Mouse (Mus musculus) induced T-regulatory cell, adult 2 months (primary cell): ENCODE results near the gene Erfe.
A peak's percentile ranks its signal among the peaks of the same experiment; 100 is the strongest.

ENCODE experiments used
- DNase-seq: peaks from one replicate; pipeline ENCODE4 v3.0.0-alpha.2; 2012; ENCODE audit warnings: low read depth

Gene Erfe

DNA sequence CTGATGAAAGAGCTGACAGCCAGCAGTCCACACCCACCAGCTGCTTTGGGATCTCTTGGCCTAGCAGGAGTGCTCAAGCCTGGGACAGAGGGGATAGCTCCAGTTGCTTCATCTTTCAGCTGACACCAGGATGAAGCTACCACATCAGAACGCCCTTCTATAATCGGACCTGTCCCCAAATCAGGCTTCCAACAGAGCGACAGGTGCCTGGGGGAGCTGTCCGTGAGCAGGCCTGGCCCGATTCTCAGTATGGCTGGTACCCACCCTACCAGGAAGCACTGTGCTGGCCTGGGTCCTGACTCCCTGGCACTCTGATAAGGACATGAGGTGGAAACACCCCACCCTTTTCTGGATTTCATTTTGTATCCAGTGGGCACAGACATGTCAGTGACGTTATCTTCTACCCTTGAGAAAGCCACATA lies 7.2 kb downstream of the Erfe start:
- DNase-seq: no peak

DNA sequence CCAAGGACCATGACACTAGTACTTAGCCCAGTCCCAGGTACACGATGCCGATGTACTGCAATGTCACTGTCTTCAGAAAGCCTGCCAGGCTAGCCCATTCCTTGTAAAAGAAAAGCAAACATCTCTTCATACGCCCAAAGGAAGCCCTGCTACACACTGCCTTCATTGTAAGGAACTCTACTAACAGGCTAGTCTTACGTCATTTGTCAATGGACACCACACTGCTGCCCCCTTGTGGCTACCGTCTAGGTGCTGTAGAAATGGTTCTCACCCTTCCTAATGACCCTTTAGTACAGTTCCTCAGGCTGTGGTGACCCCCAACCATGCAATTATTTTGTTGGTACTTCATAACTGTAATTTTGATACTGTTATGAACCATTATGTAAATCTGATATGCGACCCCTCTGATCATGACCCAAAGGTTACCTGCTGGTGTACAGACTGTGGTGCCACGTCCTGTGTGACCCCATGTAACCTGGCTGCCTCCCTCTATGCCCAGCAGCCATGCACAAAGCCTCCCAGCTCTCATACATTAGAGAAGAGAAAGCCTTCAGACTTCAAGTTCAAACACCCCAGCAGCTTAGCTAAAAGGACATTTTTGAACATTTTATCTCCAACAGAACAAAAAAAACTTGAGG lies 14.3 kb downstream of the Erfe start:
- peak; percentile 83 for DNase-seq

DNA sequence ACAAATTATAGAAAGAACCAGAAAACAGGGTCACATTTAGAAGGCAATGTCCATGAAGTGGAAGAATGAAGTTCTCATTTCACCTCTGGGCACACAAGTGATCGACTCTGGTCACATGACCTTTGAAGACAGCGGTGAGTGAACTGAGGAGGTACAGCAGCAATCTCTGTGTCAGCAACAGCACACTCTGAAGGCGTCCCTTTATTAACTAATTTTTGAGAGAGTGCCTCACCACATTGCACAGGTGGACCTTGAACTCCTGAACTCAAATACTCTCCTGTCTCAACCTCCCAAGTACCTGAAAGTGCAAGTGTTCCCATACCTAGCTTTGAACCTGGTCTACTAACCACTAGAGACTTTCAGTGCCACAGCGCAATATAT lies 14.9 kb downstream of the Erfe start:
- no peak for DNase-seq

DNA sequence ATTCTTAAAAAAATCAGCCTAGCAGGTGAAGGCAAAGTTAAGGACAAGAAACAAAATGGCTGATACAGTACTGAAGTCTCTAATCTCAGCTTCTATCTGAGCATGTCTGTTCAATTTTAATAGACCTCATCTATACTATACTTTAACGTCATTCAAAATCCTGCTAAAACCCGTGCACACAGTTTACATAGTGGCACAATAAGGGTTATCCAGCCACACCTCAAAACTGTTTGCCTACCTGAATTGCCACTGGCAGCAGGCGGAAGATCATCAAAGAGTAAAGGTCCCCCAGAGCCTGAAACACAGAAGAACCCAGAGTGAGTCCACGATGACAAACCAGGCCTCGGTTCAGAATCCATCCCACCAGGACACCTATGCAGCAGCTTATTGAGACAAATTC lies 24.1 kb downstream of the Erfe start:
- no peak for DNase-seq

DNA sequence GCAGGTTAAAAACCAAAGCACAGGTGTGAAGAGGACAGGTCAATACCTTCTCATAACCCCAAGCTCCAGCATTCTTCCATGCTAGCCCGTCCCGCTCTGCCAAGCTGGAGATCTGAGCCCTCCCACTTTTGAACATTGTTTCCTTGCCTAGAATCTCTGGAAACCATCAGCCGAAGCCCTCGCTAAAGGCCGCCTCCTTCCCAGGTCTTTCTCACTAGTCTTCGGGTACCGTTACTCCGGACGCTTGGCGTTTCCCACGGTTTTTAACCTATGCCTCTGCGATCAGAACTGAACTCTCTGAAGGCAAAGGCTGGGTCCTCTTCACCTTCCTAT lies 31.7 kb downstream of the Erfe start:
- DNase-seq: no peak

DNA sequence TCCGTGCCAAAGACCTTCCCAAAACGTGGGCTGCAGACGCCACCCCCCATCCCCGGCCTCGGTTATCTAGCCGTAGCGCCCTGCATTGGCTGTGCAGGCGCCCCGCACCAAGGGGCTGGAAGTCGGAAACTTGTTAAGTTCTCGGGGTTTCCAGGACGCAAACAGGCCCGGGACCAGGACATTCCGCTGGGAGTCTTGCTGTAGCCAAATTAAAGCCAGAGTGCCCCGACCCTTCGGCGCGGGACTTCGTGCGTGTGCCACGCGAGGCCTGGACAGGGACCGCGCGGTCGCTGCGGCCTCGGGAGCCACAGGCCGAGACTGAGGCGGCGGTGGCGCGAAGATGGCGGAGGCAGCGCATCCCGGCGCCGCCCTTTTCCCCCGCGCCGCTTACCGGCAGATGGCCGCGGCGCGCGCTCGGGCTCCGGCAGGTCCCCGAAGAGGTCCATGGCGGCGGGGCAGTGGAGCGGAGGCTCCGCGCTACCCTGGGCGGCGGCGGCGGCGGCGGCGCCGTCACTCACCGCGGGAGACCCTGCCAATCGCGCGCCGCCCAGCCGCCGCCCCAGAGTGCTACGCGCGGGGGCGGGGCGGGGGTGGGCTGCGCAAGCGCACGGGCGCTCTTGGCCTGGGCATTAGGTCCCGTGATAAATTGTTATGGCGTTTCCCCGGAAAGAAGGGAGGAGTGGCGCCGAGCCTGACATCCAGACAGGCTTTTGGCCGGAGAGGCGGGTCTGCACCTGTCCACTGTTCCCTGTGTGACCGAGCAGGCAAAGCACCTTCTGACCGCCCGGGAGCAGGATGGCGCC lies 32.2 kb downstream of the Erfe start, which contains the start of gene Ilkap:
Ilkap (minus strand) TSS at position 556 of the 803 bp plus-strand sequence.
- DNase-seq: peak; percentile 92

DNA sequence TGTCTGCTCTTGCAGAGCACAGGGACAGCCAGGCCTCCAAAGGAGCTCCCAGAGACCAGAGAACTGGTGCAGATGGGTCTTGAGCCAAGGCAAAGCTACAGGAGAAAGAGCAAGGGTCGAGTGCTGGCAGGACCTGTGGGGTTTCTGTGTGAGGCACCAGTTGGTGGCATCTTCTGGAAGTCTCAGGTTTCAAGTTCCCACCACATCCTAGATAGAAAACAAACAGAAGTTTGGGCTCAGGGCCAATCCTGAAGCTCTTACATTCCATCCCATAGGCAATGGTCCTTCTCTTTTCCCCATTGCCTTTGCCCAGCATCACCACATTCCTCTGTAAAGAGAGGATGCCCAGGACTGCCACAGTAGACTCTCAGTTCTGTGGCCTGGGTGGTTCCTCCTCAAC lies 38.7 kb downstream of the Erfe start:
- no peak for DNase-seq

DNA sequence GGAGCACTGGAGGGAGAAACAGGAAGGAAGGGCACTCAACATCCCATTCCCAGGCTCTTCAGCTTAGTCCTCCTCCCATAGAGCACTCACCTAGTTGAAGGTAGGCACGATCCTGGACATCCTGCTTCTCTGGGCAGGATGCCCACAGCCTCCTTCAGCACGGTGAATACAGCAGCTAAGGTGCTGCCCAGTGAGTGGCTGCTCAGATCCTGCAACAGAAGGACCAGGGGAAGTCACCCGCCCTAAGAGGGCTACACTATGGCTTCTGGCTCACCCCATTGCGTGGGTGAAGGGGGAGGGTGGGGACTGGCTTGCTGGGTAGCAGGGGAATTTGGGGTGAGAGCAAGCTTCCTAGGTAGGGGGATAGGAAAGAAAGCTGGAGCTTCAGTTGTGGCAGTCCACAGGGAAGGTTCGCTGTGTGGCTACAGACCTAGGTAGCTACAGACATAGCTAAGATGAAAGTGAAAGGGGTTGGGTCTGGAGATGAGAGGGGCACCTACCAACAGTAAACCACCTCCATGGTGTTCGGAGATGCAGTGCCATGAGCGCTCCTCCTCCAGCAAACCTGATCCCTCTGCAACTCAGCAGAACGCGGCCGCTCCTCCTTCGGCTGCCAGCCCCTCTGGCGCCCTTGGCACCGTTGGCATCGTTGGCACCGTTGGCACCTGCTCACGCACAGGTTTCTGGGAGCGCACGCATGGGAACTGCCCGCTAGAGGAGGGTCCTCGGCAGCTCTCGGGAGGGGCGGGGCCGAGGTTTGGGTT lies 39.4 kb downstream of the Erfe start:
- DNase-seq: peak; percentile 39

DNA sequence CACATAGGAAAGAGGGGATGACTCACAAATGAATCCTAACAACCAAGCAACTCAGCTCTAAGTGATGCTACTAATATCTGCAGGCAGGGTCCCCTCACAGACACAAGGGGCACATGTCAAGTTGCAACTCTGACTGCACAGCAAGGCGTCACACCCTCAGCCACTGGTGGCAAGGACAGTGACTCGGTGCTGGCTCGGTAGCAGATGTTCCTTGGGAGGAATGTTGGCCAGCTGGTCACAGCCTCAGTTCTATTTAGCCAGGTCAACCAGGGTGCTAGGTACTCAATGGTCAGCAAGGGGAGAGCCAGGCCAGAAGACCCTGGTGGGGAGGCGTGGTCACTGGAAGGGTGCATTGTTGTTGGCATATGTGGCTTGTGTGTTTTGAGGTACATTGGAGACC lies 41.6 kb downstream of the Erfe start:
- no peak for DNase-seq

DNA sequence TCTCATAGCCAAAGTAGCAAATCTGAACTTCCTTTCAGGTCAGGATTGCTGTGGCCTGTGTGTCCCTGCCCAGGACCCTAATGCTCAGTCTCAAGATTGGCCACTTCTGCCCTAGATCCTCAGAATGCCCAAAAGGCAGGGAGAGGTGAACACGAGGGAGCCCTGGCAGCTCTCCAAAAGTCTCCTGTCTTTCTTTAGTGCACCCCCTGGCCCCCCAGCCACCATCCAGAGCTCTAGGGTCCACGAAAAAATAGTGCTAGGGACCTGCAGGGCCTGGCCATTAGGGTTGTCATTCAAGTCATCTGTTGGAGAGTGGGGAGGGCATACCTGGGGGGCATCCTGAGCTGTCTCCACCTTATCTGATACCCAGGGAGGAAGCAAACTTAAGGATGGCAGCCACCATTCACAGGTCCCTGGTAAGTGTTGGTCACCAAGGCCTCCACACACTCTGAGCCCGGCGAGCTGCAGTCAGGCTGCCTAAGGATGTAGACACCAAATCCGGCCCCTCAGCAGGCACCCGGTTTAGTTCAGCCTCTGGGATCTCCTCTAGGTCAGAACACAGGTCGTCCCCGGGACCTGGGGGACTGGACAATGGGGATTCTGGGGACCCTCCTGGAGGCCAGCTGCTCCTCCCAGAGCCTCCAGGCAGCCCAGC lies 45.5 kb downstream of the Erfe start:
- no peak for DNase-seq

DNA sequence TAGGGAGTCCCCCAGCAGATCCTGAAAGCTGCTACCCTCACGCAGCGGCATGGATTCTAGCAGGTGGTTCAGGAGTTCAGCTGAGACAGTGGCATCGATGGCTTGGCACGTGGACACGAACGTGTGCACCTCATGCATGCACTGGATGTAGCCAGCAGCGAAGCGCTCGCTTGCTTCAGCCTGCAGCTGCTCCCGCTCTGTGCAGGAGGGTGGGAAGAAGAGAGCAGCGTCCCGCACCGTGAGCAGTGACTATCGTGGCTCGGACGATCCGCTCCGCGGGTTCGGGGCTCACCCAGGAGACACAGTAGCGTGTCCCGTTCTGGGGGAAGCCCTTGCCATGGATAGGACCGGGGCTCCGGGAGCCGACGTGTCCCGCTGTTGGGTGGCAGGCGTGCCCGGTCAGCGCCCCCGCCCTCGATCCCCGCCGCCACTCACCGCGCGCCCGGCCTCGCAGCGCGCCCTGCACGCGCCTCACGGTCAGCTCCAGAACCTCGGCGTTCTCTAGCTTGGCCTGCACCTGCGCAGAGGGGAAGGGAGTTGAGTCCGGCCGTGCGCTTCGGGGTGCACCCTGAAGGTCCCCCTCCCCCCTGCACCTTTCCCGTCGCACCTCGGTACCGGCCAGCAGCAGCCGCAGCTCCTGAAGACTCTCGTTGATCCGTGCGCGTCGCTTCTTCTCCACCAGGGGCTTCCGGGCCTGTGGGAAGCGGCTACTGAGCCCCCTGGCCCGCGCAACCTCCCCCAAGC lies 46.2 kb downstream of the Erfe start:
- no peak for DNase-seq

DNA sequence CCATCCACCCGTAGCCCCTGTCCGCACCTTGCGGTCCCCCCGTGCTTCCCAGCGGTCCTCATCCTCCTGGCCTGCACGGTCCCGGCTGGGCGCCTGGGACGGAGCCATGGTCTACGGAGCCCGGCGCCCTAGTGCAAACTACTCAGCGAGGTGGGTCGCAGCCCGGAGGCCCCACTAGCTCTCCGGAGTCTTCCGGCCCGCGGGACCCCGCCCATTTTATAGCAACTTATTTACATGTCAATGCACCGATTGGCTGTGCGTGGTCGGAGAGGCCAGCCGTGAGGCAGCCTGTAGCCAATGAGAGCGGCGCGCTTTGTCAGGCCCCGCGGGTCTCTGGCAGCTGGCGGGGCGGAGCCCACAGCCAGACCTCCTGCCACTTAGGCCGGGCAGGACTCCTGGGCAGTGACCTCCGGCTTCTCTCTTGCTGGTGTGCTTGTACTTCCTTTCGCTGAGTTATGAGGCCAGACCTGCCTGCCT lies 46.8 kb downstream of the Erfe start:
- DNase-seq: peak; percentile 96

DNA sequence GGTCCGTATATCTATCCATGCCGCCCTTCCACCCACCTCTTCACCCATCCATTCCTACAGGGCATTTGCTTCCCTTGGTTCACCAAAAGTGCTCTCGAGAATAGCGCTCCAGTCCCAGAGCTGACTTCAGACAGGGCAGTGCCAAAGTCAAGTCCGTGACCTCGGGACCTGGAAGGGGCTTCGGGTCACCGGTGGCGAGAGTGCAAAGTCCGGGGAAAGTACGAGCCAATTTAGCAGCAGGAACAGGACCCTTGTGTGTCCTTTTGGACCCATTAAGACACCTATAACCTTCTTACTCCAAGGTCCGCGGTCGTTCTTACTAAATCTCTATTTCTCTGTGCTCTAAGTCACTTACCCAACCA lies 47.3 kb downstream of the Erfe start:
- DNase-seq: no peak

DNA sequence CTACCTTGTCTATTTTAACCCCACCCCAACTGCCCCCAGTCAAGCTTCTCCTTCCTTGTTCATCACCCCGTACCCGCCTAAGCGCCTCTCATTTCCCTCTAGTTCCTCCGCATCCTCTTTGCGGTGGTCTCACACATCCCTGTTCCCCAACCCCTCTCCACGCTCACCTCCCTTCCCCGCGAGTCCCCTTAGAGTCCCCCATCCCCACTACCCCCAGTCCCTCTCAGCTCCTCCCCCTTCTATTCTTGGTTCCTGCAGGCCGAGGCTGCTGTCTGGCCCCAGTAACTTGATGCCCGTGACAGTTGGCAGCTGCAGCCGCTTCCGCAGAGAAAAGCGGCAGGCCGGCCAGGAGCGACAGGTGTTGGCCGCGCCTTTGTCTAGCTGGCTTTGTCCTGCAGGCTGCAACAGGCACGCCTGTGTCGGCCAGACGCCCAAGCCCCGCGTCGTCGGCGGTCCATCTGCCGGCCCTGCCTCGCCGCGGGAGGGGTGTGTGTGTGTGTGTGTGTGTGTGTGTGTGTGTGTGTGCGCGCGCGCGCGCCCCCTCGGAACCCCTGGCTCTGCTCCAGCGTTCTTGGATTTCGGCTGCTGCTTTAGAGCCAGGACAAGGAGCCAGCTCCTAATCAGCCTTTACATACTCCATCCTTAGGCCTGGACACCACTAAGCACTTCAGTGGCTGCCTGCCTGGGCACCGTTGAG lies 47.8 kb downstream of the Erfe start, which contains the start of gene Hes6:
Hes6 (minus strand) TSS at position 141 of the 697 bp plus-strand sequence.
- DNase-seq: peak; percentile 65

DNA sequence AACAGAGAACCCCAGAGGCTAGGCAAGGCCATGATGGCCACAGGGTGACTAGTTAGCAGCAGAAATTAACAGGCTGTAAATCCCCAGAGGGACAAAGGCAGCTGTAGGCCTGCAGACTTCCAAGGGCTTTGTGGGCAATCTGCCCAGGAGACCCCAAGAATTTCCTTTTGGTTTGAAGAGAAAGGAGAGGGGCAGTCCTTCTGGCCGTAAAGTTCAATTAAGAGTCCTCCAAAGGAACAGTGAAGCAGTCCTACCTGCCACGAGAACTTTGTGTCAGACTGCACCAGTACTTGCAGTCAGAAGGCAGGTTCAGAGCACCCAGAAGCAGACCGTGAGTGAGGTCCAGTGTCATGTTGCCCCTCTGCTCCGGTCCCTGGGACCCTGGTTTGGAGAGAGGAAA lies 48.7 kb downstream of the Erfe start:
- no peak for DNase-seq

DNA sequence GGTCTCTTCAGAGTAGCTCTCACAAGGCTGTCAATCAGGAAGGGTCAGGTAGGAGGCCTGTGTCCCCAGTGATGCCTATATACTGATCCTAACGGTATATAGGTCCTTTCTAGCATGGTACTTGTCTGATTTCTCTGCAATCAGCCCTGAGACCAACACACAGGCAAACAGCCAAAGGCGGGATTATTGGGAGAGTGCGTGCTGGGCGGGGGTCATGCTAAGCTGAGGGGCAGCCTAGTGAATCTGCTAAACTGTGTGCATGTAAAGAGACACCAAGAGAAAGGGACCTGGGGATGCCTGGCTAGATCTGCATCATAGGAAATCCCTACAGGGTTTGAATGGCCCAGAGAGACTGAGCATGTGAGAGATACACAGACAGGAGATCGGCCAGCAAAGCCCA lies 49.1 kb downstream of the Erfe start:
- no peak for DNase-seq

DNA sequence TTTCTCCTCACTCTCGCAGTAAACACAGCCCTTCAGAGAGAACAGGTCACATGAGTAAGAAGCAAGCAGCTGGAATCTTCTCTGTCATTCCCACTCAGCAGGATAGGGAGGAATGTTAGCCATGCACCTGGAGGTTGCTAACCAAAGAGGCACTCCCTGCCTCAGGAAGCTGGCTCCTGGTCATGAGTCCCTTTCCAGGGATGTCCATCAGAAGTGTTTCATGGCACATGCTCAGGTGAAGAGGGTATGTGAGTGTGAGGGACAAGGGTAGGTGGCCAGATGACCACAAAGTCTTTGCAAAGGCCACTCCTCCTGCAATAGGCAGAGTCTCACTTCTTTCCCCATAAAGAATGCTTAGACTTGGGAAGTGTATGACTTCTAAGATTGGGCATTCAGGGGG lies 51.8 kb downstream of the Erfe start:
- no peak for DNase-seq

DNA sequence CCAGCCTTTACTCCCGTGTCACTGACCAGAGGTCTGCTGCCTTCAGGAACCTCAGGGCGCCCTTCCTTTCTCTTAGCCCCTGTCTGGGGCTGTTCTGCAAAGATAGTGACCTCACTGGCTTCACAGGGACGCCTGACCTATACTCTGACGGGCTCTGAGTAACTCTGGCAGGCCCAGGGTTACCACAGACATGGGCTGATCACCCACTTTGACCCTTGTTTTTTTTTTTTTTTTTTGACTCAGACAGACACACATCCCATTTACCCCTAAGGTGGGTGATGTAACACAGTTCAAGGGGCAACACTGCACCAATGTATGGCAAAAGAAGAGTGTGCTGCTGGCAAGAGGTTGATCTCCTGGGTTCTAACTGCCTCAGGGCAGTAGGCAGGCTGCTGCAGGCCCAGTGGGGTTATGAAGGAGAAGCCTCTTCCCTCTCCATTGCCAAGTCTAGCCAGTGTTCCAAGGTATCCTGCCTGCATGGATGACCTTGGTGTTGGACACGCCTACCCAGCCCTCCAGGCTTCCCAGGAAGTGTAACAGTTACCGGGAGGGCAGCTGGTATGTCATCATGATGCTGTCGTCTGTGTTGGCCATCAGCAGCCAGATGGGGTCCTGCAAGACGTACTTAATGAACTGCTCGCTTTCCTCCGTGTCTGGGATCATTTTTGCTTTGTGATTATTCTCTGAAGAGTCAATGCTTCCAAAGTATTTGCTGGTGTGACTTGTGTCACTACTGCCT lies 53.8 kb downstream of the Erfe start:
- DNase-seq: no peak

DNA sequence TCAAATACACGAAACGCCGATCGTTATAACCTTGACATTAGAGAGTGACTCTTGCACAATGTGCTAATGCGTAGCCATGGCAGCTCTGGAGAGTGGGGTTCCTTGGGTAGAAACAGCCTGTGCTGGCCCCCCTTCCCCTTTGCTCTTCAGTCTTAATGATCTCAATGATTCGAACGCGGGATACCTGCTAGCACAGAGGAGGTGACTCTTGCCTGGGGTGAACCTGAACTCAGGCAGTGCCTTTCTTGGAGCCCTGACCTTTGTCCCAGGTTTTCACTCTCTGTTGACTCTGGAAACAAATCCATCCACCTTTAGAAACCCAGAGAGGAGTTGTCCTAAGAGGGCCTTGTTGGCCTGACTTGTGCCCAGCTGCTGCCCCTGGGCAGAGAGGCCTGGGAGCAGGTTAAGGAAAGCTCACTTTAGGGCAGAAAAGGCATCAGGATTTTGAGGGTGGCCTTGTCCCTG lies 54.4 kb downstream of the Erfe start:
- DNase-seq: no peak
